In genomic region chr10:117761551-117761950, GRCm38 (mm10) we compare ENCODE assay signal across 15 mouse cellular contexts.
"Had no signal": no experiment of that assay in that cellular context is flagged by ENCODE, and none has a peak within 500 bp of the region (broad histone marks: within the 10 kb centered on the region; RNA-seq: fewer than 3 reads in every experiment).

No protein-coding gene starts in this region.

- H3K4me3 ChIP-seq: neural tube, embryonic 15.5 days; stomach, embryonic 15.5 days had no signal

- H3K4me2 ChIP-seq: neural tube, embryonic 15.5 days; stomach, embryonic 15.5 days had no signal

- H3K9me3 ChIP-seq: neural tube, embryonic 15.5 days; stomach, embryonic 15.5 days had no signal

- H3K9ac ChIP-seq: neural tube, embryonic 15.5 days; stomach, embryonic 15.5 days had no signal

- H3K27ac ChIP-seq: neural tube, embryonic 15.5 days; stomach, embryonic 15.5 days; stomach, postnatal 0 days had no signal

- DNase-seq: retina, postnatal 1 day; right cerebral cortex, adult 18-20 months; right cerebral cortex, postnatal 14 days; right cerebral cortex, postnatal 25 days; right cerebral cortex, postnatal 4 days; spleen, adult 18-20 months; thymus, adult 18-20 months; thymus, adult 2 months; thymus, postnatal 14 days; thymus, postnatal 25 days; thymus, postnatal 36 days; thymus, postnatal 4 days had no signal

- H3K27me3 ChIP-seq: neural tube, embryonic 15.5 days; stomach, embryonic 15.5 days had no signal

- H3K4me1 ChIP-seq: neural tube, embryonic 15.5 days; stomach, embryonic 15.5 days had no signal
